Mouse (Mus musculus) myocyte (in vitro differentiated cells): ENCODE measurements around the gene 4933425L06Rik.

ENCODE experiments used
- POLR2A ChIP-seq: IDR thresholded peaks from one replicate; pipeline ENCODE4 v1.6.1; 2011; ENCODE audit warnings: low read depth, mild to moderate bottlenecking, control low read depth, moderate library complexity; ENCODE audit not compliant: insufficient read length
- POLR2AphosphoS2 ChIP-seq: IDR thresholded peaks from one replicate; pipeline ENCODE4 v1.6.1; 2011; ENCODE audit warnings: low read depth, control low read depth; ENCODE audit not compliant: insufficient read length
- TCF3 ChIP-seq: IDR thresholded peaks from one replicate; pipeline ENCODE4 v1.6.1; 2011; ENCODE audit warnings: low read depth, control low read depth; ENCODE audit not compliant: insufficient read length
- USF1 ChIP-seq: IDR thresholded peaks from one replicate; pipeline ENCODE4 v1.6.1; 2011; ENCODE audit warnings: low read depth, mild to moderate bottlenecking, control low read depth, moderate library complexity

GRCm38 (mm10) chr13:105130080-105130479 is 48.2 kb downstream of the 4933425L06Rik start:
- TF ChIP-seq POLR2A (no peak), POLR2AphosphoS2 (no peak), TCF3 (no peak), USF1 (no peak)
